Mouse (Mus musculus) lung, adult 2 months (tissue): ENCODE data around the gene Trpm8.

Source experiments
- CTCF ChIP-seq: fragments of 200-500 bp; IDR thresholded peaks from 2 replicates; pipeline ENCODE4 v1.5.1; 2011; ENCODE audit warnings: mild to moderate bottlenecking, low read length, control low read depth; ENCODE audit not compliant: insufficient read depth
- POLR2A ChIP-seq: fragments of 200-500 bp; IDR thresholded peaks from 2 replicates; pipeline ENCODE4 v1.6.1; 2011; ENCODE audit warnings: low read depth, mild to moderate bottlenecking, control low read depth, low read length, borderline replicate concordance; ENCODE audit errors: extremely low read depth

- TF ChIP-seq CTCF, result no peak
- no peak for TF ChIP-seq POLR2A
These were observed 8.2 kb downstream of the Trpm8 start for GRCm38 (mm10) chr1:88285652-88286051.
